Mouse (Mus musculus) macrophage (primary cell): ENCODE measurements around the gene Gls. TPM values are rescaled to one million over a fixed set of nuclear protein-coding genes. Genes with fewer than 3 reads are reported as not detected.

ENCODE experiments used
- H3K27ac ChIP-seq: fragments of 350-480 bp; formaldehyde crosslinking; 2 replicates; pipeline ENCODE4 v1.9.0; 2021
- H3K36me3 ChIP-seq: fragments of 350-480 bp; formaldehyde crosslinking; 2 replicates; pipeline ENCODE4 v1.9.0; 2021; ENCODE audit errors: inconsistent target
- H3K4me3 ChIP-seq: fragments of 350-480 bp; formaldehyde crosslinking; 2 replicates; pipeline ENCODE4 v1.9.0; 2021; ENCODE audit errors: inconsistent target
- H3K79me2 ChIP-seq: fragments of 350-480 bp; formaldehyde crosslinking; 2 replicates; pipeline ENCODE4 v1.9.0; 2021; ENCODE audit errors: inconsistent target
- WGBS: methylation state at CpG from one replicate; pipeline ENCODE4 v1.1.7; 2026; ENCODE audit warnings: inconsistent platforms; ENCODE audit not compliant: missing documents; 5-methylcytosine and 5-hydroxymethylcytosine counted together
- polyA plus RNA-seq: library from polyadenylated mRNA; stranded (reverse); fragments of 250-400 nt; gene quantifications from 3 replicates; pipeline ENCODE4 v1.2.4, GENCODE M21; 2018; ENCODE audit warnings: inconsistent platforms

Gene Gls
- polyA plus RNA-seq, 1 experiment from 2014 or later: 26.4 TPM

- H3K27ac ChIP-seq: no peak overlapping the region
- WGBS: 93% methylated on average over 9 of the region's 9 CpGs
Measured at GRCm38 (mm10) chr1:52258006-52258749, 25.1 kb upstream of the Gls start.

GRCm38 (mm10) chr1:52256916-52257315 is 23.9 kb upstream of the Gls start:
- Histone ChIP-seq H3K4me3 (no peak overlapping the region), H3K79me2 (no peaks in the 10 kb centered on the region), H3K36me3 (no peaks in the 10 kb centered on the region), H3K27ac (no peak overlapping the region)
- WGBS: 83% methylated on average over 4 of the region's 4 CpGs

More at GRCm38 (mm10) chr1:52258006-52258749, 25.1 kb upstream of the Gls start:
- H3K4me3 ChIP-seq: no peak overlapping the region
- no peaks in the 10 kb centered on the region for H3K36me3 ChIP-seq
- H3K79me2 ChIP-seq: no peaks in the 10 kb centered on the region

- no peak overlapping the region for H3K4me3 ChIP-seq
- no peak overlapping the region for H3K27ac ChIP-seq
- H3K79me2 ChIP-seq: no peaks in the 10 kb centered on the region
- H3K36me3 ChIP-seq: no peaks in the 10 kb centered on the region
- WGBS: 84% methylated on average over 4 of the region's 4 CpGs
Measured at GRCm38 (mm10) chr1:52256194-52256593, 23.2 kb upstream of the Gls start.

DNA sequence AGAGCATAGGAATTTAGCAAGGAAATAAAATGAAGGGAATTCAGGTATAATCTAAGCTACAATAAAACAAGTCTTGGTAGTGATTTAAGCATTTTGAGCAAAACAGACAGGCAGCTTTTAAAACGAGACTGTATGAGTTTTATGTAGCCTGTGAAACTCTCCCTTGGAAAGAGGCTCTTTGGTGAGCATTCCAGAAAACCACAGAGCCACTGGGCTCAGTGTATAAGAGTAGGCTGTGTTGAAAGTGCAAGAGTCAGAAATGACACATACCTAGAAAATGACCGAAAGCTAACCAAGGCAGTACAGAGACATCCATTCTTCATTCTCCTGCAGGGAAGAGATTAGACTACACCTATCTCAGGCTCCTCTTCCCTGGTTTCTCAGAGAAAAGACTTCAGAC is 21.4 kb upstream of the Gls start:
- WGBS: 89% methylated on average over 2 of the region's 2 CpGs

DNA sequence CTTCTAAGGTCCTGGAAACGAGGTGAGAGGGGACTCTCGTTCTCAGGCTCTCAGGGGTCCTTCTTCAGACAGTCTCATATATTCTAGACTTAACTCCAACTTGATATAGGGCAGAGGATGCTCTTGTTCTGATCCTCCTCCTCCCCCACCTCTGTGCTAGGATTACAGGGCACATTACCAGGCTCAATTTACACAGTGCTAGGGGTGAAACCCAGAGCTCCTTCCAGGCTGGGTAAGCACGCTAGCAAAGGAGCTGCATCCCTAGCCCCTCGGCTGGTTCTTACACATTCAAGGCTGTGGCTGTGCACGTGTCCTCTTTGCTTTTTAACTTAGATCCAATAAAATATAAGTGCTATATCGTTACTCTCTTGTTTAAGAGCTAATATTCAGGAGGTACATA is 20.4 kb upstream of the Gls start:
- Histone ChIP-seq H3K27ac (no peak overlapping the region), H3K4me3 (no peak overlapping the region), H3K36me3 (no peaks in the 10 kb centered on the region), H3K79me2 (no peaks in the 10 kb centered on the region)
- 93% methylated on average over 6 of the region's 6 CpGs for WGBS

More for the DNA sequence above, 21.4 kb upstream of the Gls start:
- H3K27ac ChIP-seq: no peak overlapping the region
- H3K36me3 ChIP-seq: no peaks in the 10 kb centered on the region
- H3K4me3 ChIP-seq: no peak overlapping the region
- no peaks in the 10 kb centered on the region for H3K79me2 ChIP-seq

DNA sequence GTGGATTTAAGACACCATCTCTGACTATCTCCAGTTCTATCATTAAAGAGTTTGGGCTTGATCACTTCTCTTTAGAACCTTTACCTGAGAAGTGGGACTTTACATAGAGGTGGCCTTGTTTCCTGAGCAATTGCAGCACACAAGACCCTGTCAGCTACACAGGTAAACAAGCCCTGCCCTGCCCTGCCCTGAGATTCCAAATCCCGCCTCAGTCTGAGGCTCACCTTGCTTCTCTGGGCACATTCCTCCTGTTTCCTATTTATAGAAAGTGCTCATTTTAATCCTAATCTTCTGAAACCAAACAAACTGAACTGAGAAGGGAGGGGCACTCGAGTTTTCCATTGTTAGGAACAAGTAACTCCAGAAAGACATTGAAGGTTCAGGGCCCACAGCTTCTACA is 19.4 kb upstream of the Gls start:
- Histone ChIP-seq H3K27ac (no peak overlapping the region), H3K36me3 (no peaks in the 10 kb centered on the region), H3K79me2 (no peaks in the 10 kb centered on the region), H3K4me3 (no peak overlapping the region)
- 77% methylated on average over 2 of the region's 2 CpGs for WGBS

GRCm38 (mm10) chr1:52251038-52251735 is 18.2 kb upstream of the Gls start:
- Histone ChIP-seq H3K27ac (no peak overlapping the region), H3K36me3 (no peaks in the 10 kb centered on the region), H3K79me2 (no peaks in the 10 kb centered on the region), H3K4me3 (no peak overlapping the region)
- 89% methylated on average over 7 of the region's 7 CpGs for WGBS

- H3K79me2 ChIP-seq: no peaks in the 10 kb centered on the region
- no peaks in the 10 kb centered on the region for H3K36me3 ChIP-seq
- H3K4me3 ChIP-seq: no peak overlapping the region
- H3K27ac ChIP-seq: no peak overlapping the region
- 82% methylated on average over 2 of the region's 3 CpGs for WGBS
Measured at GRCm38 (mm10) chr1:52248899-52249556, 16.0 kb upstream of the Gls start.

DNA sequence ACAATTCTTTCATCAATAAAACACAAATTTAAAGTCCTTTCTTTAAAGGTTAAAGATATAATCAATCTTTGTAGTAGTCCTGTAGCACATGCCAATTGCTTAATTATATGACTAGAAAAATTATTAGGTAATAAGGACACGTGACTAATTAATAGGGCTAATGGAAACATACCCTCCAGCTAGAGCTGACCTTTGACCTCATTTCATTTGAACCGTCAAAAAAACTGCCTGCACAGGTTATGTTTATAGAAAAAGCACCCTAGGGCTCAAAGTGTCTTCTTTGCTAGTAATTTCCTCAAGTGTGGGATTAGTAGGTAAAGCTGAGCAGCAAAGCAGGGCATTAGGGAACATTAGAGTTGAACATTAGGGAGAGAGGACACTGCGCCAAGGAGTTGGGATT is 9.2 kb upstream of the Gls start:
- no peak overlapping the region for H3K4me3 ChIP-seq
- 81% methylated on average over 2 of the region's 3 CpGs for WGBS
- no peaks in the 10 kb centered on the region for H3K36me3 ChIP-seq
- no peak overlapping the region for H3K27ac ChIP-seq
- H3K79me2 ChIP-seq: no peaks in the 10 kb centered on the region

GRCm38 (mm10) chr1:52232766-52233140 is 279 bp downstream of the Gls start:
- no peak overlapping the region; the same call in 1 of the 2 replicates for H3K4me3 ChIP-seq
- H3K27ac ChIP-seq: no peak overlapping the region
- H3K36me3 ChIP-seq: no peaks in the 10 kb centered on the region
- peaks cover 44% of the 10 kb centered on the region for H3K79me2 ChIP-seq
- under 1% methylated on average over 47 of the region's 57 CpGs for WGBS

DNA sequence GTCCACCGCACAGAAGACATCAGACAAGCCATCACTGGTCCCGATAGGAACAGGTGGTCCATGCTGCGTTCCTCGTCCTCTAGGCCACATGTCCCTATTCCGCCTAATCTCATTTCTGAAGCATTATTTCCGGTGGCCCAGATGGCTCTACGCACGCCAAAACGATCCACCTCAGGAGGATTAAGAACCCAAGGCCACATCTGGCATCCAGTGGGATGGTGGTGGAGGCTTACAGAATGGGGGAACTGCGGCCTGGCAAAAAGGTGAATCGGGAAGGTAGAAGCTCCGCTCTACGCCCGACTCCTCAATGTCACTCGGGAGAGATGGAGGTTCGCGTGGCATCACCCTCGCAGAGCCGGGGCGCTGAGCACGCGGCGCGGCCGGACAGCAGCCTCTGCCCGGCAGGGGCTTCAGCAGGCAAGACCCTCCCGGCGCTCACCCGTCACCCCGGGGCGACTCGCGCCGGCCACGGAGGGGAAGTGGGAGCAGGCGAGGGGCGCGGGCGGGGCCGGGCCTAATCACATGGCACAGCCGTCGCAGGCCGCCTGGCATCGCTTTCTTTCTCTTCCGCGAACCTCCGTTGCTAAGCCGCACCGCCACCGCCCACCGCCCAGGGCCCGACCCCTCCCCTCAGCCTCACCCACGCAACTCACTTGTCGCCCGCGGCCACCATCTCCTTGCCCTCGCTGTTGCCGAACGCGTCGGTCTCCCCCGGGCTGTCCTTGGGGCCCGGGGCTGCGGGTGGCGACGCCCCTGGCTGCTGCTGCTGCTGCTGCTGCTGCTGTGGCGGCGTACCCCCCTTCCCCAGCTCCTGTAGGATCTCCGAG is 880 bp downstream of the Gls start:
- H3K27ac ChIP-seq: peak overlapping the region; percentile 33
- no peaks in the 10 kb centered on the region for H3K36me3 ChIP-seq
- whole genome bisulfite sequencing: under 1% methylated on average over 68 of the region's 69 CpGs

GRCm38 (mm10) chr1:52230404-52230803 is 2.6 kb downstream of the Gls start:
- Histone ChIP-seq H3K79me2 (peaks cover 67% of the 10 kb centered on the region), H3K27ac (no peak overlapping the region), H3K36me3 (no peaks in the 10 kb centered on the region), H3K4me3 (no peak overlapping the region)
- 33% methylated on average over 1 of the region's 1 CpGs for WGBS

More for the DNA sequence above, 880 bp downstream of the Gls start:
- Histone ChIP-seq H3K79me2 (peaks cover 50% of the 10 kb centered on the region), H3K4me3 (peak overlapping the region; percentile 76)

- 80% methylated on average over 6 of the region's 6 CpGs for WGBS
- H3K36me3 ChIP-seq: no peaks in the 10 kb centered on the region
- H3K4me3 ChIP-seq: no peak overlapping the region
- no peak overlapping the region for H3K27ac ChIP-seq
- peaks cover 90% of the 10 kb centered on the region for H3K79me2 ChIP-seq
Measured at GRCm38 (mm10) chr1:52228178-52228577, 4.9 kb downstream of the Gls start.

DNA sequence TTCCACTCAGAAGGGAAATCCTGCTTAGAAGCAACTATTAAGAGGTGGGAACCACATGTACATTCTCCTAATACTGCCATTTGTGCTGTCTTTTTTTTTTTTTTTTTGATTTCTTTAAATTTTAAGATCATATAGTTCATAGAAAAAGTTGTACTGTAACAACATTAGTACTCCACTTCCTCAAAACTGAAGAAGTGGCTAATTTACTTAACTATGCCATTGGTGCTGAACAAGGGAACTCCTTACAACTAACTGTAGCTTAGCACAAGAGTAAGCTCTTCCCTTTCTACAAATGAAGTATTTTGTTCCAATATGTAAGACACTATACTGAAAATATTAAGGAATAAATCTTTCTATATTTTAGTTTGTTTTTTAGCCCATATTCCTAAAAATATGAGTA is 6.6 kb downstream of the Gls start:
- H3K4me3 ChIP-seq: no peak overlapping the region
- peaks cover 100% of the 10 kb centered on the region for H3K79me2 ChIP-seq
- no peaks in the 10 kb centered on the region for H3K36me3 ChIP-seq
- H3K27ac ChIP-seq: no peak overlapping the region
